Mouse (Mus musculus): ENCODE data around the gene Gab1.

The Gab1 gene

GRCm38 (mm10) chr8:80880196-80881106 lies at the start of gene Gab1:
Gab1 (minus strand) TSS chr8:80880519.
- DNase-seq (ENCODE audit: low read depth, low spot score) = no peak

DNA sequence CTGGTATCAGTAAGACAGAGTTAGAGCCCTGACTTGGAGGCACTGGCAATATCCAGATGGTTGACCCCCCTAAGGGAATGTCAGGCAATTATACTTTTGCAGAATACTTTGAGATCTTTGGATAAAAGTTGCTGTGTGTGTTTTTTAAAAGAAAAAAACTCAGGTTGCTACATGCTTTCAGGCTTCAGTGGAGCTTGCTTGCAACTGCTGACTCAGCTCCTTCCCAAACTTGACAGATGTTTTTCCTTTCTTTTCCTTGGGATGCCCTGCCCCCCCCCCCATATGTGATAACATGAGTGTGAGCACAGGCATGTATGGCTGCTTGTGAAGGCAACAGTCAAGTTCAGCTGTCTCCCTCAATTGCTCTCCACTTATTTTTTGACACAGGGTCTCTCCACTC lies 48.5 kb upstream of the Gab1 start:
- no peak for DNase-seq (ENCODE audit: low read depth, low spot score)

DNA sequence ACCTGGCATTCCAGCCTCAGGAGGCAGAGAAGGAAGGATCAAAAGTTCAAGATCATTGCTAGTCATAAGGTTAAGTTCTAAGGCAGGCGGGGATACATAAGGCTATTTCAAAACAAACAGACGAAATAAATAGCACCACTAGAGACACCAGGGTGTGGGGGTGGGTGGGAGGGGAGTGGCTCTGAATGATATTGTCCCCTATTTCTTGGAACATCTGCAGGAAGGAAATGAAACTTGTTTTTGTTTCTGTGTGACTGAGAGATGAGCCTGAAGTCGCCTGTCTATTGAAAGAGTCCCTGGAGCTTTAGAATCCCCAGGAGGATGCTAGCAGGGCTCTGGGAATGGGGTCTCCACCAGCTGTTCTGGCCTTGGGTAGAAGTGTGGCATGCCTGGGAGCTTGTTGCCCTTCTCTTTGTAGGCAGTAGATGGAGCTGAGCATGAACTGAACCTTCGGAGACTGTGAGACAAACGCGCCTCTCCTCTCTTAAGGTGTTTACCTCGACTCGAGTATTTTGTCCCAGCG lies 43.5 kb upstream of the Gab1 start:
- peak; percentile 10 for DNase-seq (ENCODE audit: low read depth, low spot score)

- no peak for DNase-seq (ENCODE audit: low read depth, low spot score)
These were observed 42.3 kb upstream of the Gab1 start for GRCm38 (mm10) chr8:80922642-80923041.

DNA sequence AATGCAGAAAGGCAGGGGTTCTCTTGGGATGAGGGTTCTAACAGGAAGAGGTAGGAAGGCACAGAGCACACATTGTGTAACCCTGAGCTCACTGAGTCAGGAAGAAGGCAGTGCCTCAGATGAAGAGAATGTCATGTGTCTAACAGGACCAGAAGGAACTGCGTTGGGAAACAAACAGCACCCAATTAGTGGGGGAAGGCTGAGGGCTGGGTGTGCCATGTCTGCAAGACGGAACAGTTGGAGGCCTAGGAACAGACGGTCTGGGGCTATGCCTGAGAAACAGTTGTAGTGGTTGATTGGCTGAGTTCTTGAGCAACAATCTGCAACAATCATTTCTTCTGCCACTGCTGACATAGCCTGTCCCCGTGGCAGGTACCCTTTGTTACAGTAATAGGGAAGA lies 38.8 kb upstream of the Gab1 start:
- DNase-seq (ENCODE audit: low read depth, low spot score) = no peak

- no peak for DNase-seq (ENCODE audit: low read depth, low spot score)
These were observed 38.2 kb upstream of the Gab1 start for GRCm38 (mm10) chr8:80918531-80918930.

DNA sequence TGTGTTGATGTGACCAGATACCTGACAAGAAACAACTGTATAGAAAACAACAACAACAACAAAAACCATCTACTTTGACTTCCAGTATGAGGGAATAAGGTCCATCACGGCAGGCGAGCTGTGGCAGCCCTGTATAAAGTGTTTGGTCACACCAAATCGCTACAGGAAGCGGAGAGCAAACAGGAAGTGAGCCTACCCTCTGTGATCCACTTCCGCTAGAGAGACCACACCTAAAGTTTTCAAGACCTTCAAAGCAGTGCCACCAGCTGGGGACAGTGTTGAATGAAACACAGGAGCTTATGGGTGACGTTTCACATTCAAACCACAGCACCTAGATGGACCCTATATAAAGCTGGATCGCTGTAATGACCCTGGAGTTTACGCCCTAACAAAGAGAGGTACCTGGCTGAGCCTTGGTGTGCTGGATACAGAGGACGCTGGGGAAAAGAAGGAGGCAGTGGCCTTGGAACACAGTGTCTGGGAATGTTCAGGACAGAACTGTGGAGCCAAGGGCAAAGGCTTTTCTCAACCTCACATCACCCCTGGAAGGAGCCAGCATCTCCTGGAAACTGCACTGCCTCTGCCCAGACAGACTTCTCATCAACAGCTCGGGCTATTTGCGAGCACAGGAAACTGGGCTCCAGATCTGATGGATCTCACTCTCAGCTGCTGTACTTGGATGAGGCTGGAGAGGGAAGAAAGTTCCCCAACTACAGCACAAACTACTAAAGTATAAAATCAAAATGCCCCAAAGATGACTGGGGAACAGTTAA lies 36.3 kb upstream of the Gab1 start:
- DNase-seq (ENCODE audit: low read depth, low spot score) = peak; percentile 5

DNA sequence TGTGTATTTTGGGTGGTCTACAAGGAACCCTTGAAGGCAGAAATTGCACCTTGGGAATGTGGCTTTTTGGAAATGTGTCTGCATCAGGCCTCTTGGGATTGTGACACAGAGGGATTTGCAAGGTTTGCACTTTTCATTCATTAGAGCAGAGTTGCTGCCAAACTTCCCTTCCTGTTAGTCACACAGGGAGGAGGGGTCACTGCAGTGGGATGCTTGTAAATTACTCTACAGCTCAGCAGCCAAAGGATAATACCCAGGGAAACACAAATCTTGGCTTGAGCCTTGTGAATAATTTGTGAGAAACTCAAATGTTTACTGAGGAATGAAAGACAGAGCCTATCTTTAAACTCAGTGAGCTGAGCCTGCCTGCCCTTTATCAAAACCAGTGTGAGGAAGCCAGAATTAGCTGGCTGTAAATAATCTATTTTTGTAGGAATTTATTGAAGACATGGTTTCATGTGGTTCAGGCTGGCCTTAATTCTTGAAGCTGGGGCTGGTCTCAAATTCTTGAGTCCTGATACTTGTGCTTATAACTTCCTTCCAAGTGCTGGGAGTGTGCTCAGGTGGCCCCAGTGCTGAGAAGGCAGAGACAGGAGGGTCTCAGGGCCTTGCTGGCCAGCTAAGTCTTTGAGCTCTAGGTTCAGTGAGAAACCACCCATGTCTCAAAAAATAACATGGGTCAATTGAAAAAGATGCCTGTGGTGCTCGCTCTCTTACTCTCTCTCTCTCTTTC lies 32.9 kb upstream of the Gab1 start:
- no peak for DNase-seq (ENCODE audit: low read depth, low spot score)

DNA sequence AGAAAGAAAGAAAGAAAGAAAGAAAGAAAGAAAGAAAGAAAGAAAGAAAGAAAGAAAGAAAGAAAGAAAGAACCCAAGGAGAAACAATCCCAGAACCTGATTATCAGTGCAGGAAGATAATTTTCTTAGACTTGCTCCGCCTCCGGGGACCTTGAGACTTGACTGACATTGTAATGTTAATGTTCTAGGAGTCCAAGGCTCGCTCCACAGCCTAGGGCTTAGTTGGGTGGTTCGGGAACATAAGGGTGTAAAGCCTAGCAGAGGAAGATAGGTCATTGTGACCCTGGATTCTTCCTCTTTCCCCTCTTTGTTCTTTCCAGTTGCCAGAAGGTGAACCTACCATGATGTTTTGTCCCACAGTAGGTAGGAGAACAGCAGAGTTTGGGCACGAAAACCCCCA lies 31.1 kb upstream of the Gab1 start:
- DNase-seq (ENCODE audit: low read depth, low spot score) = no peak

GRCm38 (mm10) chr8:80908262-80908907 lies 28.1 kb upstream of the Gab1 start:
- no peak for DNase-seq (ENCODE audit: low read depth, low spot score)

- DNase-seq (ENCODE audit: low read depth, low spot score) = no peak
These were observed 22.0 kb upstream of the Gab1 start for GRCm38 (mm10) chr8:80902354-80902753.

GRCm38 (mm10) chr8:80899364-80899763 lies 19.0 kb upstream of the Gab1 start:
- no peak for DNase-seq (ENCODE audit: low read depth, low spot score)

DNA sequence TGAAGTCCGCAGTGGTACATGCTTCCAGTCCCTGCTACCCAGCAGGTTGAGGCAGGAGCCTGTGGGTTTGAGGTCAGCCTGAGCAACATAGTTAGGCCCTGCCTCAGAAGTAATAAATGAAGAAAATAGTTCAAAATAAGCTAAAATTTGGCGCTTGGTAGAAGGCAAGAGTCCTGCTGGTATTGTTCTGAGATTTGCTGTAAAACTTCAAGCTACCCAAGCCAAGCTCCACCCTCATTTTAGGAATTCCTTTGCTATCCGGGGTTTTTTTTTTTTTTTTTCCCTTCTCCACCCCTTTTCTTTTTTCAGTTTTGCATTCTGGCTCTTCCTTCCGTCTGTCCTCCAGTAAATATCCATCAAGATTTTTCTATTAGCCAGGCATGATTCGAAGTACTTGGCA lies 15.7 kb upstream of the Gab1 start:
- no peak for DNase-seq (ENCODE audit: low read depth, low spot score)

DNA sequence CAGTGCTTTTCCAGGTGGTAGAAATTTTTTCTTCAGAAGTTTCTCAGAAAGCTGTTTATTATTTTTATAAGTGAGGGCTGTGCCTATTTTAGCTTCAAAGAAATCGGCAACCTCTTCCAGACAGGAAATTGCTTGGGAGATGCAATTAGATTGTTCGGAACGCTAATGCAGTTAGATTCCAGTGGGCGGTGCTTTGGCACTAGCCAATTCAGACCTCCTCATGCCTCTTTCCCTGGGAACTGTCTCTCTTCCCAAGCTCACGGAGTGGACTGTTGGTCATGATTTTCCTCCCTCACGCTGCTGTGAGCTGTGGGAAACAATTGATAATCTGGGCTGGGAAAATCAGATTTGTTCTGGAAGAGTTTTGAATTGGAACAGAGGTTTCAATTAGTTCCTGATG lies 15.1 kb upstream of the Gab1 start:
- DNase-seq (ENCODE audit: low read depth, low spot score) = no peak

DNA sequence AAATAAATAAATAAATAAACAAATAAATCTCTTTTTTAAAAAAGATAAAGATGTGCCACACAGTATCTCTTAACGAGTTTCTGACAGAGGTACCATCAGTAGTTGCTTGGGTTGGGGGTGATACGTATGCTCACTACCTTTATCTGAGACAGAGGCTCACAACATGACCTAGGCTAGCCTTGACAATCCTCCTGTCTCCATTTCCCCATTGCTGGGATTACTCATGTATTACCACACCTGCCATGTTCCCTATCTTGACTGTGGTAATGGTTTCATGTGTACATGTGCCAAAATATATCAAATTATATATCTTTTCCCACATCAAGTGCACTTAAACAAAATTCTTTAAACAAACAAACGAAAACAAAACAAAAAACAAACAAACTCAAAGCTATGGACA lies 14.2 kb upstream of the Gab1 start:
- DNase-seq (ENCODE audit: low read depth, low spot score) = no peak

DNA sequence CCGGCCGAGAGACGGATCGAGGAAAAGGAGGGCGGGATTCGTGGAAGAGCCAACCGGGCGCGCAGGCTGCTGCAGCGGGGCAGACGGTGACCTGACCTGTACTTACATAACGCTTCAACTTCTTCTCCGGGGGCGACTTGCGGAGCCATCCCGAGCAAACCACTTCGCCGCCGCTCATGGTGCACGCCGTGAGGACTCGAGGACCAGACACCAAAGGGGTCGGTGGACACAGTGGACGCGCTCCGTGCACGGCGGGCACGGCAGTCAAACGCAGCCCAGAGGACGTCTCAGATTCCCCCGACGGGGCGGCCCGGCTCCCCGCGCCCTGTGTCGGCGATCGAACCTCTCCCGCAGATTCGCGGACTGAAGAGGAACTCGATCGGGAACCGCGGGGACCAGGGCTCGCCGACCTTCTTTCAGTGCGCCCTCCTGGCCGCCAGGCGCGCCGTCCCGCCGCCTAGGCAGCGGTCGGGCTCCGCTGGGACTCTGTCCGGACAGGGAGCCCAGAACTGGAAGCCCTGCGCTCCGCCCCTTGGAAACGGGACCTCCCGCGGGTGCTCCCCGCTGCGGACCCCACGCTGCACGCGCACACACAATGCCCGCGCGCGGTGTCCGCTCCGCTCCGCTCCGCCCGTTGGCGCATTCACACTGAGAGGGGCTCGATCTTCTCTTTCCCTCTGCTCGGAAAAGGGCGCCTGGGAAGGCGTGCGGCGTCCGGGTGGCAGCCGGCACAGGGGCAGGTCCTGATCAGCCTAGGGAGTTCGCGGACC lies 708 bp downstream of the Gab1 start:
- no peak for DNase-seq (ENCODE audit: low read depth, low spot score)

DNA sequence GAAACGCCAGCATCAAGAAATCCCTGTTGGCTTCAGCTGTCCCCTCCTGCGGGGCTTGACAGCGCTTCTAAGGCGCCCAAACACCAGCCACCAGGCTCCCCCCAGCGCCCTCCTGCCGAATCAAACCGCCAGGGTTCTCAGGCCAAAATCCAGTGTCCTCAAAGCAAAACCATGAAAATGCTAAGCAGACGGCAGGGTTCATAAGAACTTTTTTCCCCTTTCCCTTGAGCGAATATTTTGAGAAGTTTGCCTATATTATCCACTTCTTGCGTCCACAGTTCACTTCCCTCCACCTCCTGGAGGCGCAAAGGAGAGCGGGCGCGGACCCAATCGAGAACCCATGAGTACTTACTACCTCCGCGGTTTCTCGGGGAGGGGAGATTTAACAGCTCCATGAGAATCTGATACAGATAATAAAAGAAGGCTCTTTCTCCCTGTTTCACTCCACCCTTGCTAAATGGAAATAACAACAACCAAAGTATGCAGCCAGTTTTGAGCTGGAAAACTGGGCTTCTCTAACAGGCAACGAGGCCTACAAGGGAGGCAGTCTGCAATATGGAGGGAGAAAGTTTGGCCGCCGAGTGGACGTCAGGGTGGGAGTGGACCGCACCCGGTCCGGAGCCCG lies 1.4 kb downstream of the Gab1 start:
- DNase-seq (ENCODE audit: low read depth, low spot score) = no peak

GRCm38 (mm10) chr8:80878146-80878545 lies 2.2 kb downstream of the Gab1 start:
- DNase-seq (ENCODE audit: low read depth, low spot score) = no peak

DNA sequence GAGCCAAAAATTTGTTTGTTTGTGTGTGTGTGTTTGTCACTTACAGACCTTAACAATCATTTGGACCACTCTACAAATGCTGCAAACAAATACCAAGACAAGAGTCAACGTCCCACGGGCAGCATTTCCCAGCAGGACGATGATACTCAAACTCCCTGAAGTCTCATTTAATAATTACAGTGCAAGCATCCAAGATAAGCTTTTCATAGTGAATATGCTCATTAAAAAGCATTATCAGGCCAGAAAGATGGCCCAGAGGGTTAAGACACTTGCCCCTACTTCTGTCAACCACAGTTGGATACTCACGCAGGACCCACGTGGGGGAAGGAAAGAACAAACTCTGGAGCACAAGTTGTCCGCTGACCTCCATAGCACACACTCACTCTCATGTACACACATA lies 4.8 kb downstream of the Gab1 start:
- no peak for DNase-seq (ENCODE audit: low read depth, low spot score)

- no peak for DNase-seq (ENCODE audit: low read depth, low spot score)
These were observed 6.4 kb downstream of the Gab1 start for GRCm38 (mm10) chr8:80873723-80874427.

Data from A20 (cell line).